Mouse (Mus musculus) spleen, postnatal 14 days (tissue): ENCODE measurements at regions not wholly inside any gene's neighbourhood (a gene's known extent, or its start where the extent isn't known, plus 50 kb on each side); places are given as distances from the start of the nearest gene placed in this dataset.
"Not testable (repeated sequence)": the region's sequence is repeated elsewhere in the genome, so short reads cannot be mapped to it uniquely, and the experiment has no call there.

Source experiments
- DNase-seq, 2 experiments: peaks; one replicate each; pipeline ENCODE4 v3.0.0; 2021 to 2022; ENCODE audit warnings: low spot score in 2 of 2

- no peak for DNase-seq
These were observed 59.3 kb upstream of the Klf13 start for GRCm38 (mm10) chr7:63997997-63998396.

DNA sequence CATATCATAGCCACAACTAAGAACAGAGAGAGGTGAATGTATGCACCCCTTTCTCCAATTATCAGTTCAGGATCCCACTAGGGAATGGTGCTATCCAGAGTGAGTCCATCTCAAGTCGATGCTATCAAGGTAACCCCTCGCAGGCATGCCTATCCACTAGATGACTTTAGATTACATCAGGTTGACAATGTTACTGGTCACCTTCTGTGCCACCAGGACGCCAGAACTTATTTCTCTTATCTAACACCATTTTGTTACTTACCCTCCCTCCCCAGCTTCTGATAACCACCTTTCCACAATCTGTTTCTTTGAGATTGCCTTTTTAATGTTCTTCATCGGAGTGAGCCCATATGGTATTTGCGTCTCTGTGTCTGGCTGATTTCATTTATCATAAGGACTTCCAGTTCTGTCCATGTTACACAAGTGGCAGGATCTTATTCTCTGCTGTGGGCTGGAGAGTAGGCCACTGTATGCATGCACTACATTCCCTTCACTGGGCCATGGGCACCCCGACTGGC lies 57.9 kb upstream of the Klf13 start:
- DNase-seq, result no peak

- DNase-seq, result no peak
These were observed 56.7 kb upstream of the Klf13 start for GRCm38 (mm10) chr7:63995255-63995980.

GRCm38 (mm10) chr7:63994769-63995168 lies 56.1 kb upstream of the Klf13 start:
- DNase-seq, result not testable (repeated sequence)

DNA sequence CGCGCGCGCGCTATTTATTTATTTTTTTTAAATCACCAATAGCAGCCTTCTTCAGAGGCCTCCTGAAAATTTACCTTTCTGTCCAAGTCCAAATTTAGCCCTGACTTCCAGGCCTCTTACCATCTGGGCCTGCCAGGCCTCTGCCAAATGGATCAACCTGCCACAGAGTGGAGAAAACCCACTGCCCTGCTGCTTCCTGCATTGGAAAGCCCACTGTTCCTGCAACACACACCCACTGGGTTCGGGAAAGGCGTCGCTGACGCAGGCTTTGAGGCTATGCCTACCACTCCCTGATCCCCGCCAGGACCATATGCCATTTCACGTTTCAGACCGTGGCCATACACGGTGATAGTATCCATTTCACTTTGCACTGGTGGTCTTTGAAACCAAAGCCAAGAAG lies 53.4 kb upstream of the Klf13 start:
- no peak for DNase-seq

- DNase-seq, result no peak
These were observed 52.6 kb upstream of the Klf13 start for GRCm38 (mm10) chr7:63991085-63992010.

- DNase-seq, result no peak
These were observed 51.8 kb upstream of the Klf13 start for GRCm38 (mm10) chr7:63990312-63991028.

DNA sequence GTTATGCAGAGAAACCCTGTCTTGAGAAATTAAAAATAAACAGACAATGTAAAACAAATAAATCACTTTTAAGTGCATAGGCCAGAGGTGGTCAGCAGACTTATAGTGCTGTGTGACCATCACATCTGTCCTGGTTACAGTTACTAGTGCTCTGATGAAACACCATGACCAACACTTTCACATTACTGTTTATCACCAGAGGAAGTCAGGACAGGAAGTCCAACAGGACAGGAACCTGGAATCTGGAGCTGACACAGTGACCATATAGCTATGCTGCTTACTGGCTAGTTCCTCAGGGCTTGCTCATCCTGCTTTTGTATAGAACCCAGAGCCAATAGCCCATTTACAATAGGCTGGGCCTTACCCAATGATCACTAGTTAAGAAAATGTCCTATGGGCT lies 51.0 kb upstream of the Klf13 start:
- DNase-seq, result no peak
